Mouse (Mus musculus) cerebellum, adult (tissue): ENCODE data around the gene Gdpd5.
"Not testable (repeated sequence)": the region's sequence is repeated elsewhere in the genome, so short reads cannot be mapped to it uniquely, and the experiment has no call there.

Experiments
- ATAC-seq: cut with Nextera tagmentation; 2 replicates; pipeline ENCODE4 v1.9.2; 2017; ENCODE audit warnings: mild to moderate bottlenecking, moderate library complexity, mixed read lengths; ENCODE audit not compliant: insufficient number of reproducible peaks, low FRiP score, low TSS enrichment

Gdpd5 gene

DNA sequence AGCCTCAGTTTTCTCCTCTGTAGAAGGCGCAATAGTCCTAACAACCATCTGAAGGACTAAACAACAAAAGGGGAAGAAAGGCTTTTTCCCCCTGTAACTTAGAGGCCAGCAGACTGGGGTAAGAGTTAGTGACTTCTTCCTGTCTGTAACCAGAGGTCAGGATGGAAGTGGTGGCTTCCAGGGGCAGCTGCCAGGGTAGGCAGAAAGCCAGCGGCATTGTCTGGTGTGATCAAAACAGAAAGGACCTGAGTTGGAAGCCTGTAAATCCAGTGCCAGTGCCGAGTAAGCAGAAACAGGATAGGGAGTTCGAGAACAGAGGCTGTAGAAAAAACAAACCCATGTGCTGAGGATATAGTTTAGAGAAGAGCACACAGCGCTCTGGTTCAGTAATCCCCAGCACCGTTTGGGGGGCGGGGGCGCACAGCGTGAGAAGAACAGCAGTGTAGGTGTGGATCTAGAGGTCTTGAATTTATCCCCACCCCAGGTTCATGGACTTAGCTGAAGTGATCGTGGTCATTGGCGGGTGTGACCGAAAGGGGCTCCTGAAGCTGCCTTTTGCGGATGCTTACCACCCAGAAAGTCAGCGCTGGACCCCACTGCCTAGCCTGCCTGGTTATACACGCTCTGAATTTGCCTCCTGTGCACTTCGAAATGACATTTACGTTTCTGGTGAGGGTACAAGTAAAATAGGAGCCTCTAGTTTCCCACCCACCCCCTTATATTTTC, 88.6 kb downstream of the Gdpd5 start:
- ATAC-seq, result no peak

DNA sequence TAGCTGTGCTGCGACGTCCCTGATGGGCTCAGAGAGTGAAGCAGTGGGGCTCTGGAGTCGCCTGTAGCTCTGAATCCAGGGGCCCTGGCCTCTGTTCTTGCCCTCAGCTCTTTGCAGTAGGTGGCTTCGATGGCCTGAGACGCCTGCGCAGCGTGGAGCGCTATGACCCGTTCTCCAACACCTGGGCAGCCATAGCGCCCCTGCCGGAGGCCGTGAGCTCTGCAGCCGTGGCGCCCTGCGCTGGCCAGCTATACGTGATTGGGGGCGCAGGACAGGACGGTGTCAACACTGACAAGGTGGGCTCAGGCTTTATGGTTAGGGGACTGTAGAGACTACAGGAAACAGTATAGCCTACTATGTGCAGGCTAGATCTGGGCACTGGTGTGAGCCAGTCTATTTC, 90.4 kb downstream of the Gdpd5 start:
- ATAC-seq, result no peak

DNA sequence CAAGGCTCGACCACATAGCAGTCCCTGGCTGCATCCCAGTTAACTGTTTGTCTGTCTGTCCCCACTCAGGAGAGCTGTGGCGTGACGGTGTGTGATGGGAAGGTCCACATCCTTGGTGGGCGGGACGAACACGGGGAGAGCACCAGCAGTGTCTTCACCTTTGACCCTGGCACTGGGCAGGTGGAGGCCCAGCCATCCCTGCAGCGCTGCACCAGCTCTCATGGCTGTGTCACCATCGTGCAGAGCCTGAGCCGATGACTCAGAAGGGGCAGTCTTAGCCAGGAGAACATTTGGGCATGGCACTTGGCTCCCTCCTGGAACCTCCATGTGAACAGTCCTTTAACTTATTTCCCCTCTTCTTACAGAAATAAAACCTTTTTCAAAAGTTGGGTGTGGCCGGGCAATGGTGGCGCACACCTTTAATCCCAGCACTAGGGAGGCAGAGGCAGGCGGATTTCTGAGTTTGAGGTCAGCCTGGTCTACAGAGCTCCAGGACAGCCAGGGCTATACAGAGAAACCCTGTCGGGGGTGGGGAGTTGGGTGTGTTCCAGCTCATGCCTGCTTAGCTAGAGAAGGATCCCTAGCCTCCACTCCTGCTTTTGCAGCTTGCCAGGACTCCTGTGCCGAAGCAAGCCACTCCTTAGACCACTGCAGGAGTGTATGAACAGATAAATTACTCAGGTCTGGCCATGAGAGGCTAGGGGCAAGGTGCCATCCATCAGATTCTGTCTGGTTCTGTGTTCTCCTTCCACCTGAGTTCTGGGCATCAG, 92.6 kb downstream of the Gdpd5 start:
- no peak for ATAC-seq

DNA sequence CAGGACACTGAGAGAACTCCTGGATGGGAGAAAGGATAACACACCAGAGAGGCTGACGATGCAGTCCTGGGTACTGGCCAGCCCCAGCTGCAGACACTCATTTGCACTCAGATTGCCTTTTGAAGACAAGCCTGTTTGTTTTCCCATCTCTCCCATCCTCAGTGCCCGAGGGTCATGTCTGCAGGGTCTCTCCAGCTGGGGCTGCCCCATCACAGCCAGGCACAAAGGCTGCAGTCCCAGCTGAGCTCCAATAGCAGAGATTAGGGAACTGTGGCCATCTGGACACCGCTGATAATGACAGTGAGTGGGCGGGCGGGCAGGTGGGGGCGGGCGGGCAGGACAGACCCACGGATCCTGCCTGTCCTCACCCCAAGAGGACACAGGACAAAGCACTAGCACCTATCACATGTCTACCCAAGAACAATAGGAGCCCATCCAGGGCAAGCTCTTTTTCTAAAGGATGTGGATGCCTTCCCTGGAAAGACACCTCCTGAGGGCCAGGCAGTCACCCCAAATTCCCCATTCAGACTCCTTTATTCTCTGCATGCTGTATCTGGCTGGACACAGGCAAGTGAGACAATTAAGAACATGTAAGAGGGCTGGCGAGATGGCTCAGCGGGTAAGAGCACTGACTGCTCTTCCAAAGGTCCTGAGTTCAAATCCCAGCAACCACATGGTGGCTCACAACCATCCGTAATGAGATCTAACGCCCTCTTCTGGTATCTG, 93.8 kb downstream of the Gdpd5 start:
- ATAC-seq, result no peak

DNA sequence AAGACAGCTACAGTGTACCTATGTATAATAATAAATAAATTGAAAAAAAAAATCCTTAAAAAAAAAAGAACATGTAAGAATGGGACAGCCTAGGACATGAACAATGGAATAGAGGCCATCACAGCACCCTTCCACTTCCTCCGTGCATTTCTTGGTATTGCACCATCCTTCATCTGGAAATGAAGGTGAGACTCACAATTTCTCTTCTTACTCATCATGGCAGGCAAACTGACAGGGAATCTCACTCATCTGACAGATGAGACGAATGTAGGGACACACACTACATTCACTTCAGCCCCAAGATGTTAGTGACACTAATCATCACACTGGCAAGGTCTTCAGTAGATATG, 94.3 kb downstream of the Gdpd5 start:
- ATAC-seq, result no peak

DNA sequence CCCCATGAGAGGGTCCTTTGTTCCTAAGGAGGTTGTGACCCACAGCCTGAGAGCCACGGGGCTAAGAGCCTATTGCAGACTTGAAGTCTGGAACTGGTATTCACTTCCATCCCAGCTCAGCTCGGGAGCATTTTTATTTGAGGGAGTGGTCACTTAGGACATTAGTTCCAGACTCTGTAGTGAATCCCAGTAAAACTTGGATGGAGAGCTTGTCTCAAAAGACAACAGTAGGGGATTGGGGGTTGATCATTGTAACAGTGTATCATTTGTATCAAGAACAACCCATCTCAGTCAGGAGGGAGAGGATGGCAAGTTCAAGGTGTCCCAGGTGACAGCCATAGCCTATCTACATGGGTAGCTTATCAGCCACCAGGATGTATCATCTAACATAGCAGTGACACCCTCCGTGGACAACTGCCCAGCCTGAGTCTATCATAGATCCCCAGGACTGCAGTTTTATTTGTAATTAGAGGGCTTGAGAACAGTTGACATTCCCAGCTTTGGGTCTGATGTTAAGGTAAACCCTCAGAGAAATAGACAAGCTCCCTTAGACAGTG, 95.4 kb downstream of the Gdpd5 start:
- no peak for ATAC-seq

DNA sequence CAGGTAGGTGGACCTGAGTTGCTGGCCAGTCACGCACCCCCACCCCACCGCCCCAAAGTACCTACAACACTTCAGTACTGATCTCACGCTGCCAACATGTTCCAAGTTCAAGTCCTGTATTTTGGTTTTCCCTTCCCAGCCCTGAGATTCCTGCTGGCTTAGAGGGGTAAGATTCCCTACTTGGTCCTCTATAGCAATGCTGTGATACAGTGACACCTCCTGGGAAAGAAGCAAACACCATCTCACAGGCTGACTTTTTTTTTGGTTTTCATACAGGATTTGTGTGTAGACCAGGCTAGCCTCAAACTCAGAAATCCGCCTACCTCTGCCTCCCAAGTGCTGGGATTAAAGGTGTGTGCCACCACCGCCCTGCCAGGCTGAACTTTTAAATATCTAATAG, 96.0 kb downstream of the Gdpd5 start:
- no peak for ATAC-seq

DNA sequence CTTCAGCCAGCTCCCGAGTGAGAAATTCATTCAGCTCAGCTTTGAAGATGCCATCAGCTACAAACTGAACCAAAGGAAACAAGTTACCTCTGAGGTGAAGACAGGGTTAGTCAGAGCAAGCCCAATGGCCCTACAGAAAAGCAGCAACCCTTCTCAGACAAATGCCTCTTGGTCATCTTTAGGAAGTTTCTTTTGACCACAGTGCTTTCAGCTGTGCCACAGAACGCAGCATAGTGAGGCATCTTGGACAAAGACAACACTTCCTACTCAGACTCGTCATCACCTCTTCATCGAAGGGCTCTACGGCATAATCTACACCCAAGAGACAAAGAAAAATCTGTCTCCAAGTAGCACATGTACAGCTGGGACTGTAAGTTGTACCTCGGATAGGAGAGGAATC, 101.4 kb downstream of the Gdpd5 start:
- no peak for ATAC-seq

DNA sequence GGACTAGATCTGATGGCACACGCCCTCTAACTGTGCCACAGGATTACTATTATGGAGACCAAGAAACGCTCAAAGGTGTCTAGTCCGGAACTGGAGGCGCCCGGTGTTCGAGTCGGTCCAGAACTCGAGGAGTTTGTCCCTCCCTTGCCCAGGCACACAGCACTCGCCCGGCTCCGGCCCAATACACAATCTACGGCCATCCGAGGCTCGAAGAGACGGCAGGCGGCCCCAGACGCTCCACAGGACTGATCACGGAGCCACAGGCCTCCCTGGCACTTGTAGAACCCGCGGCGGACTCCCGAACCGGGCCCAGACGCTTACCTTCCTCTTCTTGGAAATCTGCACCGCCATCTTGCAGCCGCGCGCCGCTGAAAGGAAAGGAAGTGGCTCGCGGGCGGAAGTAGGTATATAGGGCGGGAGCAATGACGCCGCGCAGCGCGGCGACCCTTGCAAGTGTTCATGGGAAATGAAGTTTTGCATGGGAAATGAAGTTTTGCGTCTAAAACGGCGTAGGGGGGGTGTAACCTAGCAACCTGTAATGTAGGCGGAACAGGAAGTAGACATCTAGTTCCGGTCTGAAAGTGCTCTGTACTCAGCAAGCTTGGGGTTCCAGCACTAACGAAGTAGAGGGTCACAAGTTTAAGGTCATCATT, 102.2 kb downstream of the Gdpd5 start, which contains the start of gene Rps3:
TSS of gene Rps3 (minus strand) at position 468 of the 653 bp plus-strand sequence.
- peak; percentile 93 for ATAC-seq

DNA sequence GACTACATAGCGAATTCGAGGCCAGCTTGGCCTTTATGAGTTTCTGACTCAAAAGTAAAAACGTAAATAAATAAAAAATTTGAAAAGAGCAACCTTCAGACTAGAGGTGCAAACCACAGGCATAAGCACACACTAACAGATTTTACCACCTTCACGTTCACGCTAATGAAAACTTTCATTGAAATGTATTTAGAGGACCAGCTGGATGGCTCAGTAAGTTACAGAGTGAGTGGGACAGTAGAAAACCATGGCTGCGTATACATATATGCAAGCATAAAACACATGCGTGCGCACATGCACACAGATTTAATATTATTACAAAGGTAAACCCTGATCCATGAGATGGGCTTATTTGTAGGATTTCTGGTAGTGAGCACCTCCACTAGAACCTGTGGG, 102.7 kb downstream of the Gdpd5 start:
- peak; percentile 7; the same call in 1 of the 2 replicates for ATAC-seq

DNA sequence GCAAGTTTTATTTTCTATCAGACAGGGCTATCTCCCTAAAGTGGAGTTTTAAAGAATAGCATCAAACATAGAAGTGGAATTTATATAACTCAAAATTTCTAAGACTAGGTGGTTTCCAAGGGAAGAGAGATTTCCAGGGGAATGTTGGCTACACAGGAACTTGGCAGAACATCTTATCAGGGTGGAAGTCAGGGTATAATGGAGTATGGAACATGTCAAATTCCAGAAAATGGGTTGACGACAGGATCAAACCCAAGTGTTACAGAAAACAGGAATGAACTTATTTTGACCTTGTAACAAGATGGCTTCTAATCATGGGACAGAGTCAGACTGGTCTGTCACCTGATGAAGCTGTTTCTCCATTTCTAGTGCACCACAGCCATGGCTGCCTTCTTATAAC, 103.5 kb downstream of the Gdpd5 start:
- ATAC-seq, result no peak

DNA sequence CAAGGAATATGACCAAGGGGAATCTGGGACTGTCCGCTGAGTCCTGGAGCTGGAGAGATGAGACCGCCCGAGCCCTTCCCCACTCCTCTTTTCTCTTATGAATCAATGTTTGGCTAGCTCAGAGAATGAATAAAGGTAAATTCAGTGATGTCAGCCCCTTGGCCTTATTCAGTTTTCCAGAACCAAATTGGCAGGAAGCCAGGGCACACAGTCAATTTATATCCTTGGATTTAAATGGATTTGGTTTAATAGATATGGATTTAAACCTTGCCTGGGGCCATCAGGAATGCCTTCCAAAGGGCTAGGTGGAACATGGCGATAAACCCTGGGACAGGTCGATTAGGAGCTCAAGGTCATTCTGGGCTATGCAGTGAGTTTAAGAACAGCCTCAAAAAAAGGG, 108.5 kb downstream of the Gdpd5 start:
- ATAC-seq, result no peak

DNA sequence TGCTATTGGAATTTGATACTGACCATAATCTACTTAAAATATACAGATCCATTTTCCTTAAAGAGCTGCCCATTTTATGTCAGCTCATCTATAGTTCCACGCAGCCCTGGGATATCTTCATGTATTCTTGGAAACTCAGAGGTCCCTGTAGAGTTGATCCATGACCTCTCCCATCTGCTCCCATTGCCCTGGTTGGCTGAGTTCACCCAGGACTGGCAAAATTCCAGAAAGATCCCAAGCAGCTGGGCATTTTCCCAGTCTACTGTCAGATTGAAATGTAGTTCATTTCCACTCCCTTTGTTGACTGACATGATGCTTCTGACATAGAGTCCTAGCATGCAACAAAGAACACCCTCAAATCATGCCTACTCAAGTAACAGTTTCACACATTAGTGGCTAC, 117.9 kb downstream of the Gdpd5 start:
- ATAC-seq, result no peak

DNA sequence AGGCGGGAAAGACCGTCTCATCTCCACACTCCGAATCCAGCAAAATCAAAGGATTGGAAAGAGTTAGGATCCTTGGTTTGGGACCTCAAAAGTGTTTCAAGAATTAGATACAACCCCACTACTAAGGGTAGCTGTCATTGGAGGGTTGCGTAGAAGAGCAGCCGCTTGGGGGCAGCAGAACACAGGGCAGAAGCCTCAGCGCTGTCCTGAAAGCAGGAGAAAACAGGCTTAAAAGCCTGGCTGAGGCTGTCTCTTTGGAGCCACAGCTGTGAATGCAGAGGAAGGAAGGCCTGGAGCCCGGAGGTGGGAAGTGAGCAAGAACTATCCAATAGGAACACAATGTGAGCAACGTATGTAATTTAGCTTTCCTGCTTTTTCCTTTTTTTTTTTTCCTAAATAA, 119.0 kb downstream of the Gdpd5 start:
- ATAC-seq, result peak; percentile 68; the same call in 1 of the 2 replicates

DNA sequence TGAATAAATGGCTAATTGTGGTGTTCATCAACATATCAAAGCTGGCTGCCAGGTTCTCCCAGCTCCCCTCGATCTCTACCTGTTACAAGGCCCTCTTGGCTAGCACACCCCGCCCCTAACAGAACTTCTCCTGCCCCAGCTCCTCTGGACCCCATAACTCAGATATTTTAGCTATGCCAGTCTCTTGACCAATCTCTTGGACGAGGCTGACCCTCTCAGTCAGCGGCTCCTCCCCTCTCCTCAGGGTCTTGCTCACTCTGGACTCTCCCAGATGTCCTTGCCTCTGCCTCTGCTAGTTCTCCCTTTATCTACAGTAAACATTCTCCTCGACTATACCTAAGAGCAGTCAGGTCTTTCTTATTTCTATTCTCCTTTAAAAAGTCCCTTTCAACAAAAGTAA, 119.4 kb downstream of the Gdpd5 start:
- no peak for ATAC-seq

DNA sequence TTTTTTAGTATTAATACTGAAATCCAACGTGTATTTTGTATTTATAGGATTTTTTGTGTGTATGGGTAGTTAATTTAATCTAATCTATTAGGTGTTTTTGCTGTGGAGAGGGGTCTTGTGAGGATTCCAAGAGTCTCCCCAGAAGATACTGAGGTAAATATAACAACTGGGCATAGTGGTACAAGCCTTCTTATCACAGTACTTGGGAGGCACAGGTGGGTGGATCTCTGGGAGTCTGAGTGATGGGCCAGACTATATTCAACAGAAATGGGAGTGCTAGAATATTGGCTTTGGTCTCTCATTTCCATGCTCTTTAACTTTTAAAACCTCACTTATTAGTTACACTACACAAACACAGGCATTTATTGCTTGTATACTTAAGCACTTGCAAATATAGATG, 119.9 kb downstream of the Gdpd5 start:
- ATAC-seq, result no peak

DNA sequence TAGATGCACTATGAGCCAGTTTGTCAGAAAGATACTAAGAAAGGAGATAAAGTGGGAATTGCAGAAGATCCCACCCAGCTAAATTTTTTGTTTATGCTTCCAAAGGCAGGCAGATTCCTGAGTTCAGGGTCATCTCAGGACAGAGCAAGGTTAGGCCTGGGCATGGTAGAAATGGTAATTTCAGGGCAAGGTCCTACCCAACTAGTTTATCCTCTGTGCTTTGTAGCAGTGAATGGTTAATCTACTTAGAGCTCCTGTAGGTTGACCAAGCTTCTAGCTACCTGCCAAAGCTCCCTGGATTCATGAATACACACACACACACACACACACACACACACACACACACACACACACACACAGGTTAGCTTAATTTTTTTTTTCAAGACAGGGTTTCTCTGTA, 123.3 kb downstream of the Gdpd5 start:
- no peak for ATAC-seq

DNA sequence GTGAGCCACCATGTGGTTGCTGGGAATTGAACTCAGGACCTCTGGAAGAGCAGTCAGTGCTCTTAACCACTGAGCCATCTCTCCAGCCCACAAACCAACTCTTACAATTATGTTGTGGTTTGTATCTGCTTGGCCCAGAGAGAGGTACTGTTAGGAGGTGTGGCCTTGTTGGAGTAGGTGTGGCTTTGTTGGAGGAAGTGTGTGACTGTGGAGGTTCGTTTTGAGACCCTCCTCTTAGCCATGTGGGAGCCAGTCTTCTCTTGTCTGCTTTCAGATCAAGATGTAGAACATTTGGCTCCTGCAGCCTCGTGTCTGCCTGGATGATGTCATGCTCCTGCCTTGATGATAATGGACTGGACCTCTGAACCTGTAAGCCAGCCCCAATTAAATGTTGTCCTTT, 127.0 kb downstream of the Gdpd5 start:
- ATAC-seq, result not testable (repeated sequence)

DNA sequence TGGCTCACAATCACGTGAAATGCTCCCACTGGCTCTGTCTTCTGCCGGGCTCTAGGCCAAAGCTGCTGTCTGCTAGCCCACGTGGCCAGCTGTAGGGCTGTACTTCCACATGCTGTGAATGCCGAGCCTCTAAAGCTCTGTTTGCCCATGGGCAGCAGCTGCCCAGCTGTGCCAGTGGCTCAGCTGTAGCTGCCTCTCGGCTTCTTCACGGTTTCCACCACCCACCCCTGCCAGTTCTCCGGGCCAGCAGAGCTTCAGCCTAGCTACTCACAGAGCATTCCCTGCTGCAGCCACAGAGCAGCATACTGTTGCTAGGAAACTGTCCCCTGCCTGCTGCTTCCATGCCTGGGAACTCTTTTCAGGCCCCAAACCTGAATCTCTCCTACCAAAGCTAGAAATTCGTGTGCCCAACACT, 128.9 kb downstream of the Gdpd5 start:
- ATAC-seq, result no peak
